Mouse (Mus musculus): ENCODE data around the gene Ism1. TPM values are rescaled to one million over a fixed set of nuclear protein-coding genes. Genes with fewer than 3 reads are reported as not detected.

The Ism1 gene
- polyA plus RNA-seq, 1 experiment from 2014 or later: 0.74 TPM

GRCm38 (mm10) chr2:139678275-139679140 is 530 bp downstream of the Ism1 start:
- Histone ChIP-seq H3K4me2 (replicated peaks) (peak overlapping the region; percentile 100), H3K9me3 (no peaks in the 10 kb centered on the region), H3K27ac (replicated peaks) (peak overlapping the region; percentile 79), H3K27me3 (peaks cover 30% of the 10 kb centered on the region), H3K4me1 (peaks cover 14% of the 10 kb centered on the region; the same call in 1 of the 2 replicates), H3K9ac (replicated peaks) (peak overlapping the region; percentile 83), H3K4me3 (peak overlapping the region; percentile 95), H3K36me3 (no peaks in the 10 kb centered on the region)
- under 1% methylated on average over 71 of the region's 84 CpGs for WGBS
- ATAC-seq (ENCODE audit: low FRiP score, low read depth): peak; percentile 88

GRCm38 (mm10) chr2:139682540-139682939 is 4.6 kb downstream of the Ism1 start:
- no peak overlapping the region for H3K4me2 ChIP-seq (replicated peaks)
- ATAC-seq (ENCODE audit: low FRiP score, low read depth): no peak
- H3K9me3 ChIP-seq: no peaks in the 10 kb centered on the region
- no peak overlapping the region for H3K4me3 ChIP-seq
- H3K27ac ChIP-seq (replicated peaks): no peak overlapping the region
- WGBS: 89% methylated on average over 3 of the region's 3 CpGs
- H3K27me3 ChIP-seq: peaks cover 14% of the 10 kb centered on the region
- H3K9ac ChIP-seq (replicated peaks): no peak overlapping the region
- 0 out of 2 replicates have a peak, but pooled peaks cover 2% of the 10 kb centered on the region for H3K4me1 ChIP-seq
- no peaks in the 10 kb centered on the region for H3K36me3 ChIP-seq

GRCm38 (mm10) chr2:139689442-139690003 is 11.5 kb downstream of the Ism1 start:
- Histone ChIP-seq H3K4me3 (no peak overlapping the region), H3K36me3 (no peaks in the 10 kb centered on the region), H3K4me2 (replicated peaks) (no peak overlapping the region), H3K27me3 (no peaks in the 10 kb centered on the region), H3K9ac (replicated peaks) (no peak overlapping the region), H3K9me3 (no peaks in the 10 kb centered on the region), H3K27ac (replicated peaks) (no peak overlapping the region), H3K4me1 (no peaks in the 10 kb centered on the region)
- no peak for ATAC-seq (ENCODE audit: low FRiP score, low read depth)
- WGBS: 91% methylated on average over 1 of the region's 1 CpGs

GRCm38 (mm10) chr2:139693521-139693920 is 15.5 kb downstream of the Ism1 start:
- Histone ChIP-seq H3K4me2 (replicated peaks) (no peak overlapping the region), H3K36me3 (no peaks in the 10 kb centered on the region), H3K27me3 (no peaks in the 10 kb centered on the region), H3K4me3 (no peak overlapping the region), H3K4me1 (no peaks in the 10 kb centered on the region), H3K9me3 (no peaks in the 10 kb centered on the region), H3K9ac (replicated peaks) (no peak overlapping the region), H3K27ac (replicated peaks) (no peak overlapping the region)
- no peak for ATAC-seq (ENCODE audit: low FRiP score, low read depth)
- 91% methylated on average over 3 of the region's 3 CpGs for WGBS

GRCm38 (mm10) chr2:139694638-139695037 is 16.7 kb downstream of the Ism1 start:
- Histone ChIP-seq H3K4me1 (no peaks in the 10 kb centered on the region), H3K9ac (replicated peaks) (no peak overlapping the region), H3K27ac (replicated peaks) (no peak overlapping the region), H3K9me3 (no peaks in the 10 kb centered on the region), H3K36me3 (no peaks in the 10 kb centered on the region), H3K4me3 (no peak overlapping the region), H3K4me2 (replicated peaks) (no peak overlapping the region), H3K27me3 (no peaks in the 10 kb centered on the region)
- no peak for ATAC-seq (ENCODE audit: low FRiP score, low read depth)
- 57% methylated on average over 5 of the region's 5 CpGs for WGBS

- no peak overlapping the region for H3K27ac ChIP-seq (replicated peaks)
- H3K27me3 ChIP-seq: no peaks in the 10 kb centered on the region
- H3K4me2 ChIP-seq (replicated peaks): no peak overlapping the region
- no peak overlapping the region for H3K9ac ChIP-seq (replicated peaks)
- H3K4me1 ChIP-seq: no peaks in the 10 kb centered on the region
- H3K36me3 ChIP-seq: no peaks in the 10 kb centered on the region
- 87% methylated on average over 2 of the region's 2 CpGs for WGBS
- no peak overlapping the region for H3K4me3 ChIP-seq
- H3K9me3 ChIP-seq: peaks cover 8% of the 10 kb centered on the region; the same call in 1 of the 2 replicates
- no peak for ATAC-seq (ENCODE audit: low FRiP score, low read depth)
Observed at GRCm38 (mm10) chr2:139696578-139696977, 18.6 kb downstream of the Ism1 start.

- Histone ChIP-seq H3K4me1 (no peaks in the 10 kb centered on the region), H3K36me3 (no peaks in the 10 kb centered on the region), H3K4me3 (no peak overlapping the region), H3K4me2 (replicated peaks) (no peak overlapping the region), H3K9me3 (peaks cover 8% of the 10 kb centered on the region; the same call in 1 of the 2 replicates), H3K9ac (replicated peaks) (no peak overlapping the region), H3K27ac (replicated peaks) (no peak overlapping the region), H3K27me3 (no peaks in the 10 kb centered on the region)
- 85% methylated on average over 1 of the region's 1 CpGs for WGBS
- no peak for ATAC-seq (ENCODE audit: low FRiP score, low read depth)
Observed at GRCm38 (mm10) chr2:139700609-139701008, 22.6 kb downstream of the Ism1 start.

- H3K27ac ChIP-seq (replicated peaks): no peak overlapping the region
- no peak overlapping the region for H3K9ac ChIP-seq (replicated peaks)
- no peaks in the 10 kb centered on the region for H3K4me1 ChIP-seq
- H3K9me3 ChIP-seq: peaks cover 8% of the 10 kb centered on the region; the same call in 1 of the 2 replicates
- H3K4me3 ChIP-seq: no peak overlapping the region
- WGBS: 79% methylated on average over 3 of the region's 3 CpGs
- no peak for ATAC-seq (ENCODE audit: low FRiP score, low read depth)
- no peak overlapping the region for H3K4me2 ChIP-seq (replicated peaks)
- no peaks in the 10 kb centered on the region for H3K36me3 ChIP-seq
- no peaks in the 10 kb centered on the region for H3K27me3 ChIP-seq
Observed at GRCm38 (mm10) chr2:139704951-139705350, 27.0 kb downstream of the Ism1 start.

GRCm38 (mm10) chr2:139708194-139708899 is 30.4 kb downstream of the Ism1 start:
- Histone ChIP-seq H3K27me3 (no peaks in the 10 kb centered on the region), H3K4me3 (no peak overlapping the region), H3K9me3 (no peaks in the 10 kb centered on the region), H3K27ac (replicated peaks) (no peak overlapping the region), H3K36me3 (no peaks in the 10 kb centered on the region), H3K9ac (replicated peaks) (no peak overlapping the region), H3K4me1 (no peaks in the 10 kb centered on the region), H3K4me2 (replicated peaks) (no peak overlapping the region)
- no peak for ATAC-seq (ENCODE audit: low FRiP score, low read depth)
- WGBS: 63% methylated on average over 6 of the region's 6 CpGs

- 36% methylated on average over 3 of the region's 3 CpGs for WGBS
- no peak for ATAC-seq (ENCODE audit: low FRiP score, low read depth)
- Histone ChIP-seq H3K36me3 (no peaks in the 10 kb centered on the region), H3K9me3 (0 out of 2 replicates have a peak, but pooled peaks cover 4% of the 10 kb centered on the region), H3K27ac (replicated peaks) (no peak overlapping the region), H3K27me3 (no peaks in the 10 kb centered on the region), H3K4me3 (no peak overlapping the region), H3K9ac (replicated peaks) (no peak overlapping the region), H3K4me1 (no peaks in the 10 kb centered on the region), H3K4me2 (replicated peaks) (no peak overlapping the region)
Observed at GRCm38 (mm10) chr2:139711640-139712039, 33.7 kb downstream of the Ism1 start.

- Histone ChIP-seq H3K36me3 (no peaks in the 10 kb centered on the region), H3K4me3 (no peak overlapping the region), H3K4me1 (no peaks in the 10 kb centered on the region), H3K9me3 (0 out of 2 replicates have a peak, but pooled peaks cover 4% of the 10 kb centered on the region), H3K9ac (replicated peaks) (no peak overlapping the region), H3K27me3 (no peaks in the 10 kb centered on the region), H3K27ac (replicated peaks) (no peak overlapping the region), H3K4me2 (replicated peaks) (no peak overlapping the region)
- WGBS: 83% methylated on average over 10 of the region's 10 CpGs
- ATAC-seq (ENCODE audit: low FRiP score, low read depth): 0 out of 2 replicates have a peak, but pooled peaks have one; percentile 54
Observed at GRCm38 (mm10) chr2:139712046-139712445, 34.1 kb downstream of the Ism1 start.

GRCm38 (mm10) chr2:139714206-139714605 is 36.2 kb downstream of the Ism1 start:
- Histone ChIP-seq H3K27me3 (no peaks in the 10 kb centered on the region), H3K4me2 (replicated peaks) (no peak overlapping the region), H3K4me1 (no peaks in the 10 kb centered on the region), H3K36me3 (no peaks in the 10 kb centered on the region), H3K27ac (replicated peaks) (no peak overlapping the region), H3K9ac (replicated peaks) (no peak overlapping the region), H3K9me3 (0 out of 2 replicates have a peak, but pooled peaks cover 4% of the 10 kb centered on the region), H3K4me3 (no peak overlapping the region)
- 83% methylated on average over 3 of the region's 3 CpGs for WGBS
- ATAC-seq (ENCODE audit: low FRiP score, low read depth): no peak
